Mouse (Mus musculus): ENCODE measurements around the gene Txn1.

Gene Txn1

GRCm38 (mm10) chr4:57895140-57895539 lies 61.1 kb downstream of the Txn1 start:
- DNase-seq: no peak
